Mouse (Mus musculus): Measurements from ENCODE around the gene Ifnlr1. TPM values are rescaled to one million over a fixed set of nuclear protein-coding genes. Genes with fewer than 3 reads are reported as not detected.
A peak's percentile ranks its signal among the peaks of the same experiment; 100 is the strongest.

Gene Ifnlr1
- total and polyA plus RNA-seq, 3 experiments, result 0.04 TPM; not detected in 2

- H3K4me3 ChIP-seq (replicated peaks in 1 of 3; ENCODE audit: low read depth in 2 of 3, low read length in 2 of 3, poor library complexity in 1 of 3), result no peak overlapping the region
- TF ChIP-seq E2F4 (IDR thresholded peaks at IDR 0.05; ENCODE audit: insufficient replicate concordance, low read depth, low read length), result no peak
- TF ChIP-seq NELFE (IDR thresholded peaks at IDR 0.05; ENCODE audit: low read depth, low read length), result no peak
- no peak for TF ChIP-seq TCF12 (IDR thresholded peaks at IDR 0.05; ENCODE audit: low read depth, low read length)
- no peak for TF ChIP-seq GABPA (IDR thresholded peaks at IDR 0.05; ENCODE audit: insufficient replicate concordance, low read depth, low read length)
- no peak for TF ChIP-seq USF2 (conservative IDR thresholded peaks at IDR 0.05; ENCODE audit: low read depth, low read length)
- TF ChIP-seq CTCF (conservative IDR thresholded peaks at IDR 0.05 in 1 of 2, IDR thresholded peaks at IDR 0.05 in 1 of 2; ENCODE audit: low read depth in 2 of 2, low read length in 2 of 2), result peak in 1 of 2 experiments; percentile 19; a peak in 2 of 4 replicates
- in situ Hi-C loops (cut with MboI; ENCODE audit: low pct_ligation_motif_present, low pct_unique_long_range_greater_than_20kb, low sequenced_read_pairs), result no loop called here
- H3K9me3 ChIP-seq (replicated peaks; ENCODE audit: low read length), result peaks cover 8% of the 10 kb centered on the region
- no peak overlapping the region for H3K9ac ChIP-seq (ENCODE audit: insufficient read depth, low read depth)
- H3K4me1 ChIP-seq (ENCODE audit: control insufficient read depth in 1 of 2, insufficient read depth in 2 of 2), result no peaks in the 10 kb centered on the region
- DNase-seq (ENCODE audit: extremely low read depth), result no peak
- H3K36me3 ChIP-seq (replicated peaks in 1 of 2; ENCODE audit: control insufficient read depth in 1 of 2, insufficient read depth in 1 of 2, low read length in 1 of 2), result no peaks in the 10 kb centered on the region
- H3K27ac ChIP-seq (ENCODE audit: insufficient read depth, low read depth), result no peak overlapping the region
- H3K27me3 ChIP-seq (replicated peaks), result peaks cover 31% of the 10 kb centered on the region
- H3K79me2 ChIP-seq (replicated peaks; ENCODE audit: control insufficient read depth, extremely low read depth, insufficient read depth, poor library complexity, severe bottlenecking), result no peaks in the 10 kb centered on the region
- dilution Hi-C loops (cut with MboI; ENCODE audit: extremely low pct_ligation_motif_present, extremely low pct_unique_long_range_greater_than_20kb, low sequenced_read_pairs), result no loop called here
- H3K4me2 ChIP-seq (ENCODE audit: insufficient read depth, low read depth, poor library complexity, severe bottlenecking), result no peak overlapping the region
Observed at GRCm38 (mm10) chr4:135750896-135751295, 64.8 kb downstream of the Ifnlr1 start.

- in situ Hi-C loops (cut with MboI; ENCODE audit: low pct_ligation_motif_present, low pct_unique_long_range_greater_than_20kb, low sequenced_read_pairs) (no loop called here), dilution Hi-C loops (cut with MboI; ENCODE audit: extremely low pct_ligation_motif_present, extremely low pct_unique_long_range_greater_than_20kb, low sequenced_read_pairs) (no loop called here)
- Histone ChIP-seq H3K36me3 (replicated peaks in 1 of 2; ENCODE audit: control insufficient read depth in 1 of 2, insufficient read depth in 1 of 2, low read length in 1 of 2) (no peaks in the 10 kb centered on the region), H3K79me2 (replicated peaks; ENCODE audit: control insufficient read depth, extremely low read depth, insufficient read depth, poor library complexity, severe bottlenecking) (no peaks in the 10 kb centered on the region), H3K4me2 (ENCODE audit: insufficient read depth, low read depth, poor library complexity, severe bottlenecking) (no peak overlapping the region), H3K9me3 (replicated peaks; ENCODE audit: low read length) (peaks cover 8% of the 10 kb centered on the region), H3K27ac (ENCODE audit: insufficient read depth, low read depth) (no peak overlapping the region), H3K4me1 (ENCODE audit: control insufficient read depth in 1 of 2, insufficient read depth in 2 of 2) (no peaks in the 10 kb centered on the region), H3K4me3 (replicated peaks in 1 of 3; ENCODE audit: low read depth in 2 of 3, low read length in 2 of 3, poor library complexity in 1 of 3) (no peak overlapping the region), H3K9ac (ENCODE audit: insufficient read depth, low read depth) (no peak overlapping the region), H3K27me3 (replicated peaks) (peaks cover 30% of the 10 kb centered on the region)
- TF ChIP-seq MAX (IDR thresholded peaks at IDR 0.05; ENCODE audit: low read length) (no peak), BHLHE40 (IDR thresholded peaks at IDR 0.05; ENCODE audit: low read depth, low read length) (no peak)
- no peak for DNase-seq (ENCODE audit: extremely low read depth)
Observed at GRCm38 (mm10) chr4:135752106-135752778, 66.2 kb downstream of the Ifnlr1 start.

GRCm38 (mm10) chr4:135752779-135753164 lies 66.7 kb downstream of the Ifnlr1 start:
- H3K4me3 ChIP-seq (replicated peaks in 1 of 3; ENCODE audit: low read depth in 2 of 3, low read length in 2 of 3, poor library complexity in 1 of 3), result no peak overlapping the region
- DNase-seq (ENCODE audit: extremely low read depth), result no peak
- peaks cover 8% of the 10 kb centered on the region for H3K9me3 ChIP-seq (replicated peaks; ENCODE audit: low read length)
- TF ChIP-seq MAZ (IDR thresholded peaks at IDR 0.05; ENCODE audit: low read depth, low read length), result no peak
- TF ChIP-seq ZMIZ1 (IDR thresholded peaks at IDR 0.05; ENCODE audit: low read depth, low read length), result no peak
- no peak for TF ChIP-seq BHLHE40 (IDR thresholded peaks at IDR 0.05; ENCODE audit: low read depth, low read length)
- no peak for TF ChIP-seq USF2 (conservative IDR thresholded peaks at IDR 0.05; ENCODE audit: low read depth, low read length)
- TF ChIP-seq SMC3 (IDR thresholded peaks at IDR 0.05; ENCODE audit: low read depth, low read length), result no peak
- no peak for TF ChIP-seq EP300 (IDR thresholded peaks at IDR 0.05; ENCODE audit: low read length)
- in situ Hi-C loops (cut with MboI; ENCODE audit: low pct_ligation_motif_present, low pct_unique_long_range_greater_than_20kb, low sequenced_read_pairs), result no loop called here
- no peak overlapping the region for H3K4me2 ChIP-seq (ENCODE audit: insufficient read depth, low read depth, poor library complexity, severe bottlenecking)
- H3K79me2 ChIP-seq (replicated peaks; ENCODE audit: control insufficient read depth, extremely low read depth, insufficient read depth, poor library complexity, severe bottlenecking), result no peaks in the 10 kb centered on the region
- no peaks in the 10 kb centered on the region for H3K4me1 ChIP-seq (ENCODE audit: control insufficient read depth in 1 of 2, insufficient read depth in 2 of 2)
- H3K27ac ChIP-seq (ENCODE audit: insufficient read depth, low read depth), result no peak overlapping the region
- no peak overlapping the region for H3K9ac ChIP-seq (ENCODE audit: insufficient read depth, low read depth)
- dilution Hi-C loops (cut with MboI; ENCODE audit: extremely low pct_ligation_motif_present, extremely low pct_unique_long_range_greater_than_20kb, low sequenced_read_pairs), result no loop called here
- H3K36me3 ChIP-seq (replicated peaks in 1 of 2; ENCODE audit: control insufficient read depth in 1 of 2, insufficient read depth in 1 of 2, low read length in 1 of 2), result no peaks in the 10 kb centered on the region
- peaks cover 29% of the 10 kb centered on the region for H3K27me3 ChIP-seq (replicated peaks)

Other genes with a start within 250 kb of the Ifnlr1 start
- not detected in 2 replicates for gene Stpg1, start 191.5 kb upstream of the Ifnlr1 start, total RNA-seq (2012; rRNA removed)
- not detected in 2 replicates for gene Stpg1, start 191.5 kb upstream of the Ifnlr1 start, total RNA-seq (2014; rRNA removed)
- gene Stpg1, start 191.5 kb upstream of the Ifnlr1 start, polyA plus RNA-seq (2012; ENCODE audit: insufficient read length, low read depth), result not detected in 2 replicates
- 6.4 and 12.0 TPM in 2 replicates for gene Nipal3, start 191.2 kb upstream of the Ifnlr1 start, total RNA-seq (2012; rRNA removed)
- 4.0 and 4.5 TPM in 2 replicates for gene Nipal3, start 191.2 kb upstream of the Ifnlr1 start, total RNA-seq (2014; rRNA removed)
- gene Nipal3, start 191.2 kb upstream of the Ifnlr1 start, polyA plus RNA-seq (2012; ENCODE audit: insufficient read length, low read depth), result 6.0 and 6.4 TPM in 2 replicates
- not detected in 2 replicates for gene Grhl3, start 112.7 kb upstream of the Ifnlr1 start, total RNA-seq (2012; rRNA removed)
- not detected in 2 replicates for gene Grhl3, start 112.7 kb upstream of the Ifnlr1 start, total RNA-seq (2014; rRNA removed)
- not detected in 2 replicates for gene Grhl3, start 112.7 kb upstream of the Ifnlr1 start, polyA plus RNA-seq (2012; ENCODE audit: insufficient read length, low read depth)
- not detected in 2 replicates for gene Il22ra1, start 41.9 kb downstream of the Ifnlr1 start, total RNA-seq (2012; rRNA removed)
- gene Il22ra1, start 41.9 kb downstream of the Ifnlr1 start, total RNA-seq (2014; rRNA removed), result not detected in 2 replicates
- gene Il22ra1, start 41.9 kb downstream of the Ifnlr1 start, polyA plus RNA-seq (2012; ENCODE audit: insufficient read length, low read depth), result not detected in 2 replicates
- 0.04 TPM in 1 of 2 replicates, not detected in the other for gene Myom3, start 73.4 kb downstream of the Ifnlr1 start, total RNA-seq (2012; rRNA removed)
- not detected in 2 replicates for gene Myom3, start 73.4 kb downstream of the Ifnlr1 start, total RNA-seq (2014; rRNA removed)
- gene Myom3, start 73.4 kb downstream of the Ifnlr1 start, polyA plus RNA-seq (2012; ENCODE audit: insufficient read length, low read depth), result not detected in 2 replicates
- gene Srsf10, start 169.5 kb downstream of the Ifnlr1 start, total RNA-seq (2012; rRNA removed), result 85.7 and 127 TPM in 2 replicates
- 179 and 197 TPM in 2 replicates for gene Srsf10, start 169.5 kb downstream of the Ifnlr1 start, total RNA-seq (2014; rRNA removed)
- gene Srsf10, start 169.5 kb downstream of the Ifnlr1 start, polyA plus RNA-seq (2012; ENCODE audit: insufficient read length, low read depth), result 291 and 341 TPM in 2 replicates
- 22.2 and 30.5 TPM in 2 replicates for gene Pnrc2, start 187.6 kb downstream of the Ifnlr1 start, total RNA-seq (2012; rRNA removed)
- gene Pnrc2, start 187.6 kb downstream of the Ifnlr1 start, total RNA-seq (2014; rRNA removed), result 46.9 and 55.0 TPM in 2 replicates
- gene Pnrc2, start 187.6 kb downstream of the Ifnlr1 start, polyA plus RNA-seq (2012; ENCODE audit: insufficient read length, low read depth), result 32.8 and 34.4 TPM in 2 replicates
- gene Cnr2, start 209.1 kb downstream of the Ifnlr1 start, total RNA-seq (2012; rRNA removed), result 5.6 and 6.5 TPM in 2 replicates
- 13.5 and 13.8 TPM in 2 replicates for gene Cnr2, start 209.1 kb downstream of the Ifnlr1 start, total RNA-seq (2014; rRNA removed)
- 9.4 and 10.6 TPM in 2 replicates for gene Cnr2, start 209.1 kb downstream of the Ifnlr1 start, polyA plus RNA-seq (2012; ENCODE audit: insufficient read length, low read depth)
- 63.2 and 77.6 TPM in 2 replicates for gene Fuca1, start 234.4 kb downstream of the Ifnlr1 start, total RNA-seq (2012; rRNA removed)
- gene Fuca1, start 234.4 kb downstream of the Ifnlr1 start, total RNA-seq (2014; rRNA removed), result 28.6 and 32.6 TPM in 2 replicates
- gene Fuca1, start 234.4 kb downstream of the Ifnlr1 start, polyA plus RNA-seq (2012; ENCODE audit: insufficient read length, low read depth), result 66.5 and 71.5 TPM in 2 replicates

Data from CH12.LX (cell line).